Mouse (Mus musculus): ENCODE results near the gene Notch2.

GRCm38 (mm10) chr3:97978710-97979109, 34.6 kb upstream of the Notch2 start:
- TF ChIP-seq CTCF (conservative IDR thresholded peaks at IDR 0.05; ENCODE audit: insufficient read depth, insufficient read length, low read depth, low read length) (no peak), POLR2A (IDR thresholded peaks at IDR 0.05; ENCODE audit: low read depth, low read length) (no peak)

All from kidney, adult 2 months (tissue).